8 mouse cellular contexts compared by ENCODE assay signal in genomic region chr6:136920320-136921257, GRCm38 (mm10). TPM values are rescaled to one million over a fixed set of nuclear protein-coding genes. Genes with fewer than 3 reads are reported as not detected.
DNase-seq lines count a peak whose midpoint lies in the region; ATAC-seq and TF ChIP-seq lines count a peak whose summit lies in the region.

No protein-coding gene starts in this region.

- no peak overlapping the region for H3K4me3 ChIP-seq in MEL (ENCODE audit: control insufficient read depth in 1 of 2, insufficient read depth in 1 of 2, low read depth in 2 of 2, low read length in 2 of 2)
- H3K4me3 ChIP-seq in forebrain, embryonic 15.5 days, result no peak overlapping the region
- H3K4me3 ChIP-seq in lung, adult 2 months (replicated peaks; ENCODE audit: extremely low read depth, low read depth, low read length), result no peak overlapping the region

- H3K9ac ChIP-seq in MEL (ENCODE audit: control insufficient read depth, low read depth, low read length, poor library complexity, severe bottlenecking), result no peak overlapping the region
- H3K9ac ChIP-seq in forebrain, embryonic 15.5 days (replicated peaks), result no peak overlapping the region

- TF ChIP-seq EP300 in MEL (IDR thresholded peaks at IDR 0.05; ENCODE audit: low read depth in 1 of 2, low read length in 2 of 2), result no peak

- H3K27me3 ChIP-seq in MEL (ENCODE audit: control insufficient read depth in 1 of 2, insufficient read depth in 2 of 2, low read length in 2 of 2), result no peaks in the 10 kb centered on the region
- no peaks in the 10 kb centered on the region for H3K27me3 ChIP-seq in forebrain, embryonic 15.5 days

- H3K4me2 ChIP-seq in forebrain, embryonic 15.5 days (replicated peaks), result no peak overlapping the region

- peak; percentile 49; the same call in 1 of the 2 replicates for ATAC-seq in forebrain, embryonic 15.5 days (replicated peaks)

- TF ChIP-seq CTCF in MEL (IDR thresholded peaks at IDR 0.05 in 2 of 3, conservative IDR thresholded peaks at IDR 0.05 in 1 of 3; ENCODE audit: control insufficient read depth in 1 of 3, insufficient read depth in 1 of 3, low read depth in 2 of 3, low read length in 3 of 3, poor library complexity in 1 of 3, severe bottlenecking in 1 of 3), result peak in 2 of 3 experiments; percentile 29 to 52; a peak in 3 of 6 replicates
- 0 out of 2 replicates have a peak, but pooled peaks have one; percentile 17 for TF ChIP-seq CTCF in lung, adult 2 months (IDR thresholded peaks at IDR 0.05; ENCODE audit: insufficient read depth, low read length)

- 43% methylated on average over 16 of the region's 16 CpGs for WGBS in forebrain, embryonic 15.5 days
- 31% methylated on average over 16 of the region's 16 CpGs for WGBS in lung, adult 2 months

- DNase-seq in MEL (ENCODE audit: low read depth, low spot score), result peak; percentile 41
- DNase-seq in cerebellum, adult 11-12 months, result peak; percentile 13
- peak; percentile 79 to 86 for DNase-seq in heart, postnatal 36 days
- peak; percentile 63 to 91 for DNase-seq in layer of hippocampus, adult 18-20 months (ENCODE audit: low spot score in 2 of 2)
- DNase-seq in lung, adult 2 months, result peak; percentile 65
- peak; percentile 66 for DNase-seq in retina, embryonic 14.5 days (ENCODE audit: low spot score)
- DNase-seq in thymus, postnatal 36 days, result peak; percentile 36 to 56

- peak; percentile 36 for TF ChIP-seq RAD21 in MEL (IDR thresholded peaks at IDR 0.05; ENCODE audit: low read depth, low read length)

- H3K9me3 ChIP-seq in MEL (replicated peaks; ENCODE audit: insufficient read depth, low read length), result no peaks in the 10 kb centered on the region
- no peaks in the 10 kb centered on the region for H3K9me3 ChIP-seq in forebrain, embryonic 15.5 days

- TF ChIP-seq POLR2A in MEL (IDR thresholded peaks at IDR 0.05; ENCODE audit: control insufficient read depth in 1 of 2, insufficient read depth in 1 of 2, low read depth in 1 of 2, low read length in 2 of 2, poor library complexity in 1 of 2), result no peak
- no peak for TF ChIP-seq POLR2A in lung, adult 2 months (IDR thresholded peaks at IDR 0.05; ENCODE audit: borderline replicate concordance, extremely low read depth, low read depth, low read length)

- H3K79me2 ChIP-seq in MEL (ENCODE audit: control insufficient read depth, insufficient read depth, low read length, poor library complexity), result no peaks in the 10 kb centered on the region

- no peaks in the 10 kb centered on the region for H3K4me1 ChIP-seq in MEL (ENCODE audit: control insufficient read depth in 1 of 2, insufficient read depth in 2 of 2, low read length in 2 of 2)
- H3K4me1 ChIP-seq in forebrain, embryonic 15.5 days, result no peaks in the 10 kb centered on the region
- no peaks in the 10 kb centered on the region for H3K4me1 ChIP-seq in lung, adult 2 months (ENCODE audit: control insufficient read depth, insufficient read depth, low read length)

- peaks cover 0 to 3% of the 10 kb centered on the region in 2 experiments; a peak in 1 of 4 replicates for H3K36me3 ChIP-seq in MEL (ENCODE audit: control insufficient read depth in 1 of 2, insufficient read depth in 2 of 2, low read length in 2 of 2)
- no peaks in the 10 kb centered on the region for H3K36me3 ChIP-seq in forebrain, embryonic 15.5 days

- H3K27ac ChIP-seq in MEL (ENCODE audit: control insufficient read depth, low read depth, low read length), result no peak overlapping the region
- no peak overlapping the region for H3K27ac ChIP-seq in forebrain, embryonic 15.5 days (replicated peaks)

- intact Hi-C loops in heart, postnatal 36 days (cut with DNase I), result loop anchor here (1.0 to 5.0 kb wide), 2 partner anchors 47 to 59 kb away; no protein-coding TSS in a partner anchor

TF ChIP-seq in MEL, 35 proteins besides CTCF, POLR2A, EP300 and RAD21:
- TF ChIP-seq SMC3 (IDR thresholded peaks at IDR 0.05; ENCODE audit: low read depth, low read length) (peak; percentile 71), MEF2A (IDR thresholded peaks at IDR 0.05; ENCODE audit: extremely low read depth, insufficient replicate concordance, low read depth, low read length, poor library complexity, severe bottlenecking) (no peak)

RNA-seq across cellular contexts. Expression of gene Erp27, which starts 1.4 kb away (rescaled TPM):
- total RNA-seq in MEL (2012; rRNA removed), result not detected in 2 replicates
- polyA plus RNA-seq in MEL (2012; ENCODE audit: insufficient read depth in 1 of 2, insufficient read length in 2 of 2, low read depth in 1 of 2, low replicate concordance in 2 of 2, missing spikeins in 1 of 2), result under 1 TPM in 1 of 2 experiments, not detected in 1; 0.39 TPM
- 0.18 and 0.66 TPM in 2 replicates for polyA plus RNA-seq in forebrain, embryonic 15.5 days (2015; fragmentation: Nextera tagmentation; extraction: Ambion mirVana)
- total RNA-seq in heart, postnatal 36 days (2021), result not detected
- under 1 TPM; 0.58 to 0.87 TPM for total RNA-seq in layer of hippocampus, adult 18-20 months (2021)
- 0.26 TPM in 1 of 2 replicates, not detected in the other for polyA plus RNA-seq in lung, adult 2 months (2012; rRNA removed)

RNA-seq across cellular contexts. Expression of gene Pde6h, which starts 3.0 kb away (rescaled TPM):
- not detected in 2 replicates for total RNA-seq in MEL (2012; rRNA removed)
- under 1 TPM in 1 of 2 experiments, not detected in 1; 0.08 TPM for polyA plus RNA-seq in MEL (2012; ENCODE audit: insufficient read depth in 1 of 2, insufficient read length in 2 of 2, low read depth in 1 of 2, low replicate concordance in 2 of 2, missing spikeins in 1 of 2)
- polyA plus RNA-seq in forebrain, embryonic 15.5 days (2015; fragmentation: Nextera tagmentation; extraction: Ambion mirVana), result not detected in 2 replicates
- total RNA-seq in heart, postnatal 36 days (2021), result not detected
- 1 to 10 TPM in 1 of 2 experiments, under 1 TPM in 1; 0.43 to 3.1 TPM for total RNA-seq in layer of hippocampus, adult 18-20 months (2021)
- 0.02 and 0.20 TPM in 2 replicates for polyA plus RNA-seq in lung, adult 2 months (2012; rRNA removed)

RNA-seq across cellular contexts. Expression of gene Arhgdib, which starts 21.1 kb away (rescaled TPM):
- total RNA-seq in MEL (2012; rRNA removed), result 102 and 144 TPM in 2 replicates
- 100 to 1,000 TPM; 346 to 408 TPM for polyA plus RNA-seq in MEL (2012; ENCODE audit: insufficient read depth in 1 of 2, insufficient read length in 2 of 2, low read depth in 1 of 2, low replicate concordance in 2 of 2, missing spikeins in 1 of 2)
- 16.8 and 17.1 TPM in 2 replicates for polyA plus RNA-seq in forebrain, embryonic 15.5 days (2015; fragmentation: Nextera tagmentation; extraction: Ambion mirVana)
- total RNA-seq in heart, postnatal 36 days (2021), result 10 to 100 TPM; 25.5 to 27.2 TPM
- 10 to 100 TPM; 10.4 to 11.7 TPM for total RNA-seq in layer of hippocampus, adult 18-20 months (2021)
- 55.5 and 82.9 TPM in 2 replicates for polyA plus RNA-seq in lung, adult 2 months (2012; rRNA removed)

RNA-seq across cellular contexts. Expression of gene Mgp, which starts 45.0 kb away (rescaled TPM):
- total RNA-seq in MEL (2012; rRNA removed), result not detected in 2 replicates
- not detected for polyA plus RNA-seq in MEL (2012; ENCODE audit: insufficient read depth in 1 of 2, insufficient read length in 2 of 2, low read depth in 1 of 2, low replicate concordance in 2 of 2, missing spikeins in 1 of 2)
- 7.2 and 8.8 TPM in 2 replicates for polyA plus RNA-seq in forebrain, embryonic 15.5 days (2015; fragmentation: Nextera tagmentation; extraction: Ambion mirVana)
- total RNA-seq in heart, postnatal 36 days (2021), result 100 to 1,000 TPM; 344 to 476 TPM
- total RNA-seq in layer of hippocampus, adult 18-20 months (2021), result 10 to 100 TPM; 24.7 to 29.4 TPM
- polyA plus RNA-seq in lung, adult 2 months (2012; rRNA removed), result 3,073 and 5,313 TPM in 2 replicates

Comparison
In these comparisons a context has a peak if more than half of its experiments do, and no peak if none do; other contexts are left out.
1. DNase-seq: peak in every context shown above with its lines; median percentile 82 in heart, postnatal 36 days; 77 in layer of hippocampus, adult 18-20 months; 66 in retina, embryonic 14.5 days; 65 in lung, adult 2 months; 46 in thymus, postnatal 36 days; 41 in MEL; 13 in cerebellum, adult 11-12 months.